Mouse (Mus musculus) ES-E14 (cell line): ENCODE results near the gene Marf1.
A peak's percentile ranks its signal among the peaks of the same experiment; 100 is the strongest.

ENCODE experiments used
- CHD2 ChIP-seq: IDR thresholded peaks from 2 replicates; pipeline ENCODE4 v1.6.1; 2014; ENCODE audit warnings: mild to moderate bottlenecking, low read depth, low read length, inconsistent platforms
- HCFC1 ChIP-seq: IDR thresholded peaks from 2 replicates; pipeline ENCODE4 v1.6.1; 2012; ENCODE audit warnings: low read length, inconsistent platforms, borderline replicate concordance; ENCODE audit not compliant: insufficient read depth
- MAFK ChIP-seq: IDR thresholded peaks from 2 replicates; pipeline ENCODE4 v1.6.1; 2014; ENCODE audit warnings: mild to moderate bottlenecking, low read depth, low read length, inconsistent platforms; ENCODE audit not compliant: insufficient read depth
- ZC3H11A ChIP-seq: IDR thresholded peaks from 2 replicates; pipeline ENCODE4 v1.6.1; 2012; ENCODE audit warnings: low read depth, mild to moderate bottlenecking, inconsistent platforms, low read length, borderline replicate concordance
- ZNF384 ChIP-seq: IDR thresholded peaks from 2 replicates; pipeline ENCODE4 v1.6.1; 2012; ENCODE audit warnings: low read depth, low read length, inconsistent platforms

GRCm38 (mm10) chr16:14195427-14195826 is 32.3 kb upstream of the Marf1 start:
- TF ChIP-seq ZNF384: no peak
- no peak for TF ChIP-seq CHD2
- no peak for TF ChIP-seq HCFC1
- no peak for TF ChIP-seq MAFK
- TF ChIP-seq ZC3H11A: peak; percentile 32; the same call in 1 of the 2 replicates
